8 mouse cellular contexts compared by ENCODE assay signal in genomic region chr3:108855864-108856263, GRCm38 (mm10). TPM values are rescaled to one million over a fixed set of nuclear protein-coding genes. Genes with fewer than 3 reads are reported as not detected.
A peak's percentile ranks its signal among the peaks of the same experiment; 100 is the strongest.
DNase-seq lines count a peak whose midpoint lies in the region; ATAC-seq lines count a peak whose summit lies in the region.

No protein-coding gene starts in this region.

- H3K9ac ChIP-seq in hindbrain, embryonic 14.5 days = no peak overlapping the region
- no peak overlapping the region for H3K9ac ChIP-seq in forebrain, embryonic 14.5 days (ENCODE audit: low read length)

- H3K36me3 ChIP-seq in hindbrain, embryonic 14.5 days (replicated peaks; ENCODE audit: control insufficient read depth, insufficient read depth) = no peaks in the 10 kb centered on the region
- H3K36me3 ChIP-seq in hindbrain, embryonic 10.5 days = no peaks in the 10 kb centered on the region
- H3K36me3 ChIP-seq in forebrain, embryonic 14.5 days (ENCODE audit: control insufficient read depth, insufficient read depth, low read length) = no peaks in the 10 kb centered on the region

- 77% methylated on average over 10 of the region's 10 CpGs for WGBS in hindbrain, embryonic 14.5 days
- WGBS in hindbrain, embryonic 10.5 days = 82% methylated on average over 10 of the region's 10 CpGs
- 59% methylated on average over 10 of the region's 10 CpGs for WGBS in forebrain, embryonic 14.5 days

- peak; percentile 32 for DNase-seq in hindbrain, embryonic 14.5 days (ENCODE audit: low spot score)
- DNase-seq in hindbrain, embryonic 10.5 days (ENCODE audit: low spot score) = no peak
- peak; percentile 48 for DNase-seq in retina, postnatal 1 day
- DNase-seq in retina, embryonic 14.5 days (ENCODE audit: low spot score) = no peak
- DNase-seq in forebrain, embryonic 14.5 days (ENCODE audit: low spot score) = peak; percentile 46
- peak; percentile 30 for DNase-seq in right cerebral cortex, postnatal 25 days
- DNase-seq in cerebellum, adult 11 months = no peak

- no peak overlapping the region for H3K4me3 ChIP-seq in hindbrain, embryonic 14.5 days (replicated peaks; ENCODE audit: low read length)
- H3K4me3 ChIP-seq in hindbrain, embryonic 10.5 days = no peak overlapping the region
- H3K4me3 ChIP-seq in forebrain, embryonic 14.5 days (ENCODE audit: low read depth, low read length) = no peak overlapping the region

- H3K27me3 ChIP-seq in hindbrain, embryonic 14.5 days (ENCODE audit: control insufficient read depth, insufficient read depth, low read length) = no peaks in the 10 kb centered on the region
- no peaks in the 10 kb centered on the region for H3K27me3 ChIP-seq in hindbrain, embryonic 10.5 days (ENCODE audit: insufficient read depth, poor library complexity, severe bottlenecking)
- H3K27me3 ChIP-seq in forebrain, embryonic 14.5 days (replicated peaks; ENCODE audit: control insufficient read depth, insufficient read depth, low read length) = no peaks in the 10 kb centered on the region

- ATAC-seq in hindbrain, embryonic 14.5 days (ENCODE audit: low FRiP score) = 0 out of 2 replicates have a peak, but pooled peaks have one; percentile 12
- ATAC-seq in forebrain, embryonic 14.5 days = peak; percentile 18; the same call in 1 of the 2 replicates
- peak; percentile 41 for ATAC-seq in inflammation-experienced regulatory T-cells, adult 6 months

- peak overlapping the region; percentile 55; the same call in 1 of the 2 replicates for H3K27ac ChIP-seq in hindbrain, embryonic 14.5 days
- H3K27ac ChIP-seq in hindbrain, embryonic 10.5 days = no peak overlapping the region; the same call in 1 of the 2 replicates
- H3K27ac ChIP-seq in forebrain, embryonic 14.5 days (ENCODE audit: low read depth, low read length) = no peak overlapping the region

- no peak overlapping the region for H3K4me2 ChIP-seq in hindbrain, embryonic 14.5 days (replicated peaks)
- H3K4me2 ChIP-seq in forebrain, embryonic 14.5 days (ENCODE audit: low read length) = no peak overlapping the region

- H3K9me3 ChIP-seq in hindbrain, embryonic 14.5 days (ENCODE audit: control insufficient read depth, low read length) = no peaks in the 10 kb centered on the region
- H3K9me3 ChIP-seq in hindbrain, embryonic 10.5 days = no peaks in the 10 kb centered on the region
- no peaks in the 10 kb centered on the region for H3K9me3 ChIP-seq in forebrain, embryonic 14.5 days (replicated peaks; ENCODE audit: control insufficient read depth, low read length)

- H3K4me1 ChIP-seq in hindbrain, embryonic 14.5 days (replicated peaks; ENCODE audit: control insufficient read depth, insufficient read depth, low read length) = peaks cover 18% of the 10 kb centered on the region
- H3K4me1 ChIP-seq in hindbrain, embryonic 10.5 days (replicated peaks) = peaks cover 33% of the 10 kb centered on the region
- peaks cover 17% of the 10 kb centered on the region for H3K4me1 ChIP-seq in forebrain, embryonic 14.5 days (ENCODE audit: control insufficient read depth, insufficient read depth, low read length)

RNA-seq across cellular contexts. Expression of gene Stxbp3, which starts 15.5 kb away (rescaled TPM):
- 14.5 and 17.9 TPM in 2 replicates for polyA plus RNA-seq in hindbrain, embryonic 14.5 days (2014; fragmentation: Nextera tagmentation; extraction: Ambion mirVana)
- polyA plus RNA-seq in hindbrain, embryonic 10.5 days (2016; fragmentation: Nextera tagmentation; extraction: Ambion mirVana) = 18.9 and 26.1 TPM in 2 replicates
- polyA plus RNA-seq in forebrain, embryonic 14.5 days (2014; fragmentation: Nextera tagmentation; extraction: Ambion mirVana) = 13.8 and 14.0 TPM in 2 replicates
- 10 to 100 TPM; 72.7 to 91.3 (median 78.2) TPM for polyA plus RNA-seq in inflammation-experienced regulatory T-cells, adult 6 months (2017; shearing (Covaris generic))

RNA-seq across cellular contexts. Expression of gene Fndc7, which starts 33.9 kb away (rescaled TPM):
- not detected in 2 replicates for polyA plus RNA-seq in hindbrain, embryonic 14.5 days (2014; fragmentation: Nextera tagmentation; extraction: Ambion mirVana)
- 0.05 TPM in 1 of 2 replicates, not detected in the other for polyA plus RNA-seq in hindbrain, embryonic 10.5 days (2016; fragmentation: Nextera tagmentation; extraction: Ambion mirVana)
- 0.07 TPM in 1 of 2 replicates, not detected in the other for polyA plus RNA-seq in forebrain, embryonic 14.5 days (2014; fragmentation: Nextera tagmentation; extraction: Ambion mirVana)
- under 1 TPM in 1 of 3 experiments, not detected in 2; 0.21 TPM for polyA plus RNA-seq in inflammation-experienced regulatory T-cells, adult 6 months (2017; shearing (Covaris generic))

RNA-seq across cellular contexts. Expression of gene Prpf38b, which starts 55.7 kb away (rescaled TPM):
- polyA plus RNA-seq in hindbrain, embryonic 14.5 days (2014; fragmentation: Nextera tagmentation; extraction: Ambion mirVana) = 38.1 and 41.8 TPM in 2 replicates
- 52.6 and 74.6 TPM in 2 replicates for polyA plus RNA-seq in hindbrain, embryonic 10.5 days (2016; fragmentation: Nextera tagmentation; extraction: Ambion mirVana)
- polyA plus RNA-seq in forebrain, embryonic 14.5 days (2014; fragmentation: Nextera tagmentation; extraction: Ambion mirVana) = 33.9 and 42.6 TPM in 2 replicates
- polyA plus RNA-seq in inflammation-experienced regulatory T-cells, adult 6 months (2017; shearing (Covaris generic)) = 100 to 1,000 TPM in 2 of 3 experiments, 10 to 100 TPM in 1; 89.4 to 147 (median 131) TPM

Comparison
In these comparisons a context has a peak if more than half of its experiments do, and no peak if none do; other contexts are left out.
1. DNase-seq: peak in hindbrain, embryonic 14.5 days (single experiment), retina, postnatal 1 day (single experiment), forebrain, embryonic 14.5 days (single experiment) and right cerebral cortex, postnatal 25 days (single experiment); none in hindbrain, embryonic 10.5 days (single experiment), retina, embryonic 14.5 days (single experiment) and cerebellum, adult 11 months (single experiment).
2. Peak in every context shown above with its lines, with median percentiles within 50 percentile points of each other: ATAC-seq.